Mouse (Mus musculus) cortical plate, adult 2 months (tissue): ENCODE results near the gene Dlg2.

Source experiments
- CTCF ChIP-seq: fragments of 200-500 bp; IDR thresholded peaks from 2 replicates; pipeline ENCODE4 v1.5.1; 2011; ENCODE audit warnings: mild to moderate bottlenecking, control low read depth, low read length; ENCODE audit not compliant: insufficient read depth; ENCODE audit errors: extremely low read depth
- POLR2A ChIP-seq: fragments of 200-500 bp; IDR thresholded peaks from 2 replicates; pipeline ENCODE4 v1.6.1; 2011; ENCODE audit warnings: mild to moderate bottlenecking, low read length, control low read depth; ENCODE audit not compliant: insufficient read depth; ENCODE audit errors: extremely low read depth

- no peak for TF ChIP-seq CTCF
- TF ChIP-seq POLR2A = no peak
These were observed 1276.8 kb downstream of the Dlg2 start for GRCm38 (mm10) chr7:91753151-91753861.
